Mouse (Mus musculus): ENCODE data around the gene Gm28041. TPM values are rescaled to one million over a fixed set of nuclear protein-coding genes. Genes with fewer than 3 reads are reported as not detected.

The Gm28041 gene
- polyA plus RNA-seq, 1 experiment from 2014 or later: 0.13 TPM

Other genes starting within 250 kb of the Gm28041 start
- 1.3 TPM in 2 replicates for gene Rsl1, start 202.6 kb downstream of the Gm28041 start, polyA plus RNA-seq (2015; fragmentation: Nextera tagmentation; extraction: Ambion mirVana)
- gene Zfp455, start 181.2 kb downstream of the Gm28041 start, polyA plus RNA-seq (2015; fragmentation: Nextera tagmentation; extraction: Ambion mirVana): 0.28 and 0.35 TPM in 2 replicates
- gene Zfp458, start 97.3 kb downstream of the Gm28041 start, polyA plus RNA-seq (2015; fragmentation: Nextera tagmentation; extraction: Ambion mirVana): 0.41 and 0.50 TPM in 2 replicates
- gene Zfp457, start 69.2 kb downstream of the Gm28041 start, polyA plus RNA-seq (2015; fragmentation: Nextera tagmentation; extraction: Ambion mirVana): 0.46 TPM in 1 of 2 replicates, not detected in the other
- gene Zfp595, start 43.2 kb downstream of the Gm28041 start, polyA plus RNA-seq (2015; fragmentation: Nextera tagmentation; extraction: Ambion mirVana): 0.65 and 0.75 TPM in 2 replicates
- 0.19 TPM in 1 of 2 replicates, not detected in the other for gene Gm28044, start 15.2 kb downstream of the Gm28041 start, polyA plus RNA-seq (2015; fragmentation: Nextera tagmentation; extraction: Ambion mirVana)
- gene Zfp953, start 15.1 kb downstream of the Gm28041 start, polyA plus RNA-seq (2015; fragmentation: Nextera tagmentation; extraction: Ambion mirVana): 0.62 and 0.63 TPM in 2 replicates
- 0.36 and 0.47 TPM in 2 replicates for gene Zfp456, start 77 bp upstream of the Gm28041 start, polyA plus RNA-seq (2015; fragmentation: Nextera tagmentation; extraction: Ambion mirVana)
- 1.5 and 2.1 TPM in 2 replicates for gene Zfp429, start 24.1 kb upstream of the Gm28041 start, polyA plus RNA-seq (2015; fragmentation: Nextera tagmentation; extraction: Ambion mirVana)
- gene Zfp459, start 45.7 kb upstream of the Gm28041 start, polyA plus RNA-seq (2015; fragmentation: Nextera tagmentation; extraction: Ambion mirVana): 0.09 and 0.14 TPM in 2 replicates
- gene Zfp874a, start 75.9 kb upstream of the Gm28041 start, polyA plus RNA-seq (2015; fragmentation: Nextera tagmentation; extraction: Ambion mirVana): 7.3 and 7.7 TPM in 2 replicates
- 3.0 and 3.2 TPM in 2 replicates for gene Zfp874b, start 108.5 kb upstream of the Gm28041 start, polyA plus RNA-seq (2015; fragmentation: Nextera tagmentation; extraction: Ambion mirVana)
- 2.3 and 3.0 TPM in 2 replicates for gene Zfp58, start 124.8 kb upstream of the Gm28041 start, polyA plus RNA-seq (2015; fragmentation: Nextera tagmentation; extraction: Ambion mirVana)
- not detected in 2 replicates for gene Gm26965, start 150.4 kb upstream of the Gm28041 start, polyA plus RNA-seq (2015; fragmentation: Nextera tagmentation; extraction: Ambion mirVana)
- 6.3 and 7.8 TPM in 2 replicates for gene Zfp87, start 150.4 kb upstream of the Gm28041 start, polyA plus RNA-seq (2015; fragmentation: Nextera tagmentation; extraction: Ambion mirVana)
- gene Zfp748, start 178.1 kb upstream of the Gm28041 start, polyA plus RNA-seq (2015; fragmentation: Nextera tagmentation; extraction: Ambion mirVana): 3.9 and 4.0 TPM in 2 replicates
- 1.1 TPM in 2 replicates for gene Zfp729b, start 234.0 kb upstream of the Gm28041 start, polyA plus RNA-seq (2015; fragmentation: Nextera tagmentation; extraction: Ambion mirVana)